Mouse (Mus musculus) limb, embryonic 11.5 days (tissue): ENCODE measurements around the gene Fn1. TPM values are rescaled to one million over a fixed set of nuclear protein-coding genes. Genes with fewer than 3 reads are reported as not detected.

Source experiments
- ATAC-seq: fragments of 200-750 bp; cut with Nextera tagmentation; 2 replicates; pipeline ENCODE4 v1.8.0; 2017; ENCODE audit warnings: low read depth; ENCODE audit not compliant: insufficient number of reproducible peaks, low FRiP score, low TSS enrichment
- DNase-seq: peaks from one replicate; pipeline ENCODE4 v3.0.0-alpha.2; 2015; ENCODE audit warnings: low spot score
- H3K27ac ChIP-seq: fragments of 300-500 bp; sonication (generic); replicated peaks from 2 replicates; pipeline ENCODE4 v1.5.1; 2014; ENCODE audit warnings: low read depth, mild to moderate bottlenecking, low read length
- H3K27me3 ChIP-seq: fragments of 300-500 bp; sonication (generic); 2 replicates; pipeline ENCODE4 v1.6.1; 2014; ENCODE audit warnings: mild to moderate bottlenecking, low read length, mixed read lengths; ENCODE audit not compliant: control insufficient read depth, insufficient read depth
- H3K36me3 ChIP-seq: fragments of 300-500 bp; sonication (generic); 2 replicates; pipeline ENCODE4 v1.6.1; 2014; ENCODE audit warnings: mild to moderate bottlenecking, low read length, moderate library complexity, mixed read lengths; ENCODE audit not compliant: control insufficient read depth, insufficient read depth
- H3K4me1 ChIP-seq: fragments of 300-500 bp; sonication (generic); 2 replicates; pipeline ENCODE4 v1.6.1; 2014; ENCODE audit warnings: low read length, mixed read lengths; ENCODE audit not compliant: control insufficient read depth, insufficient read depth
- H3K4me2 ChIP-seq: fragments of 300-500 bp; sonication (generic); 2 replicates; pipeline ENCODE4 v1.6.1; 2014; ENCODE audit warnings: low read depth, mild to moderate bottlenecking, moderate library complexity; ENCODE audit not compliant: severe bottlenecking
- H3K4me3 ChIP-seq: fragments of 300-500 bp; sonication (generic); 2 replicates; pipeline ENCODE4 v1.5.1; 2014; ENCODE audit warnings: low read depth, low read length
- H3K9ac ChIP-seq: fragments of 300-500 bp; sonication (generic); 2 replicates; pipeline ENCODE4 v1.6.1; 2014; ENCODE audit warnings: mild to moderate bottlenecking, low read length
- H3K9me3 ChIP-seq: fragments of 300-500 bp; sonication (generic); 2 replicates; pipeline ENCODE4 v1.6.1; 2016; ENCODE audit warnings: low read length; ENCODE audit not compliant: control insufficient read depth
- WGBS: fragments of 180-500 bp; shearing (Covaris S2); extraction: QIAGEN DNeasy Blood & Tissue Kit; methylation state at CpG from one replicate; pipeline ENCODE4 v1.1.7; 2014; 5-methylcytosine and 5-hydroxymethylcytosine counted together
- polyA plus RNA-seq: library from polyadenylated mRNA; unstranded; fragments of >200 nt; fragmentation: Nextera tagmentation; extraction: Ambion mirVana; gene quantifications from 2 replicates; pipeline ENCODE4 v1.2.1, GENCODE M21; 2014

Fn1 gene
- polyA plus RNA-seq, 1 experiment from 2014 or later: 157 TPM

DNA sequence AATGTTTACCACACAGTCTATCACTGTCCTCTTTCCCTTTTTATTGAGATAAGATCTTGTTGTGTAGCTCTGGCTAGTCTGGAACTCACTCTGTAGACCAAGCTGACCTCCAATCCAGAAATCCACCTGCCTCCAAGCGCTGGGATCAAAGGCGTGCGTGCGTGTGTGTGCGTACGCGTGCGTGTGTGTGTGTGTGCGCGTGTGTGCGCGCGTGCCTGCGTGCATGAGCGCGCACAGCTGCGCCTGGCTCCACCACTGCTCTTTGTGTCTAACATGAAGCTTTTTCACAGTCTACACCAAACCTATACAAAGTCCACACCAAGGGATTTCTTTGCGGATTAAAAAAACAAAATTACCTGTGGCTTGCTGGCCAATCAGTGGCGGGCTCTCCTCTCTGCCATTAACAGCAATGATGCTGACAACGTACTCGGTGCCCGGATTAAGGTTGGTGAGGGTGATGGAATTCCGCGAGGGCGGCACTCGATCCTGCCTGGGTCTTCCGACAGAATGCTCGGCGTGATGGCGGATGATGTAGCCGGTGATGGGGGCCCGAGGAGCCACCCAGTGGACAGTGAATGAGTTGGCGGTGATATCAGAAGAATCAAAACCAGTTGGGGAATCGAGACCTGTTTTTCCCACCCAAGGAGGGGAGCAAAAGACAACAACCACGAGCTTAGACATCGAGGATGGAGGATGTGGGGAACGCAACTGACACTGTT lies 43.8 kb downstream of the Fn1 start:
- no peak overlapping the region for H3K9ac ChIP-seq
- no peak overlapping the region for H3K27ac ChIP-seq
- H3K4me1 ChIP-seq: no peaks in the 10 kb centered on the region
- H3K9me3 ChIP-seq: no peaks in the 10 kb centered on the region
- 96% methylated on average over 37 of the region's 37 CpGs for WGBS
- H3K4me2 ChIP-seq: no peak overlapping the region
- no peak for ATAC-seq
- peaks cover 37% of the 10 kb centered on the region for H3K36me3 ChIP-seq
- DNase-seq: no peak
- no peak overlapping the region for H3K4me3 ChIP-seq
- H3K27me3 ChIP-seq: no peaks in the 10 kb centered on the region

DNA sequence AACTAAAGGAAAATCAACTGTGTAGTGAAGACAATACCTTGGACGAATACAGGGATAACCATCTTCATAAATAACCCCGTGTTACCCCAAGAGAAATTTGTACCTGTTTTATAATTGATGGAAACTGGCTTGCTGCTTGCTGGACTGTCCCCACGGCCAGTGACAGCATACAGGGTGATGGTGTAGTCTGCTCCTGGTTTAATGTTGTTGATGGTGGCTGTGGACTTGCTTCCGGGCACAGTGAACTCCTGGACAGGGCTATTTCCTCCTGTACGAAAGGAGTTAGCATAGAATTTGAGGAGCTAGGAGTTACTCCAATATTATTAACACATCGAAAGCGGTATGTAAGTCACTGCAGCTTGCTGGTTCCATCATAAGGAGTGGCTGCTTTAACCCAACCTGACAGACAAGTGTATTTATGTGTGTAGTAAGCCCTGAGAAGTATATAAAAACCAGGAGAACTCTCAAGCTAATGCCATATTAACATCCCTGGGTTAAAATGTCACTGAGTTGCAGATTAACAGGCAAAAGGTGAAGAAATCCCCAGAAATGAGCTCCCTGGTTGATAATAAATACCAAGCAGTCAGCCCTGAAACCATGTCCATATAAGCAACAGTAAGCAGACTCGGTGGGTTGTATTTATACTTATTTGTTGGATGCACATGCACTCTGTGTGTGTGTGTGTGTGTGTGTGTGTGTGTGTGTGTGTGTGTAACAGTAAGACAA lies 46.2 kb downstream of the Fn1 start:
- H3K36me3 ChIP-seq: peaks cover 34% of the 10 kb centered on the region
- no peak for ATAC-seq
- 94% methylated on average over 8 of the region's 8 CpGs for WGBS

DNA sequence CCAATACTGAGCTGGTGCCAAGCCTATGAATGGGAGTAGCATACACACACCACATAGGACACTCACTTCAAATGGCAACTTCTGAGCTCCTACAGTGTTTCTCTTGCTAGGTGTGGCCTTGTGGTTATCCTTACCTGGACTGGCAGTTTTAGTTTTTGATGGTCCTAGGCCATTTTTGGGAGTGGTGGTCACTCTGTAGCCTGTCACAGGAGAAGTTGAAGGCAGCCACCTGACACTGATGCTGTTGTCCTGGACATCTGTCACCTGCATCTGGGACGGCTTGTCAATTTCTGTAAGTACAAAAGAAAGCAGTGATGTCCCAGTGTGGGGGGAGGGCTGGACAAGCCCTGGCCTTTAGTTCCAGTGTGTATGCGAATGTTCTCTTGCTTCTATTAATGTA lies 47.2 kb downstream of the Fn1 start:
- Histone ChIP-seq H3K36me3 (peaks cover 34% of the 10 kb centered on the region), H3K4me2 (no peak overlapping the region), H3K4me3 (no peak overlapping the region), H3K9ac (no peak overlapping the region), H3K27me3 (no peaks in the 10 kb centered on the region), H3K4me1 (no peaks in the 10 kb centered on the region), H3K9me3 (no peaks in the 10 kb centered on the region), H3K27ac (no peak overlapping the region)
- DNase-seq: no peak
- 96% methylated on average over 2 of the region's 2 CpGs for WGBS
- ATAC-seq: no peak

More for the DNA sequence above, 46.2 kb downstream of the Fn1 start:
- Histone ChIP-seq H3K4me2 (no peak overlapping the region), H3K9ac (no peak overlapping the region), H3K9me3 (no peaks in the 10 kb centered on the region), H3K4me3 (no peak overlapping the region), H3K27me3 (no peaks in the 10 kb centered on the region), H3K4me1 (no peaks in the 10 kb centered on the region), H3K27ac (no peak overlapping the region)
- DNase-seq: no peak

DNA sequence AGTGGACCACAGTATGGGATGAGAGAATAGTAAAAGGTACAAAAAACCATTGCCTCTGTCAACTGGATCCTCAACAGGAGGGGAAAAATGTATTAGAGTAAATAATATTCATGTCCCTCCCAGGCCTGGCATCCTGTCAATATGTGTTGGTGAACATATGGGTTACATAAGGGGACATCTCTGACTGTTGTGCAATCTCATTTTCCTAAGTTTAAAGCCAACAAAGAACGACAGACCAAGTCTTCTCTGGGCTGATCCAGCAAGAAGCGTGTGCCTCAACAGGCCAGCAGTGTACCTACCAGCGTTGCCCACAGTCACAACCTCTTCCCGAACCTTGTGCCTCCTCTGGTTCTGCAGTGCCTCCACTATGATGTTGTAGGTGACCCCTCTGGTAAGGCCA lies 57.6 kb downstream of the Fn1 start:
- WGBS: 99% methylated on average over 4 of the region's 4 CpGs
- no peak for ATAC-seq
- Histone ChIP-seq H3K4me3 (no peak overlapping the region), H3K27me3 (no peaks in the 10 kb centered on the region), H3K27ac (no peak overlapping the region), H3K4me2 (no peak overlapping the region), H3K4me1 (no peaks in the 10 kb centered on the region), H3K9me3 (no peaks in the 10 kb centered on the region), H3K36me3 (peaks cover 30% of the 10 kb centered on the region), H3K9ac (no peak overlapping the region)
- DNase-seq: no peak

DNA sequence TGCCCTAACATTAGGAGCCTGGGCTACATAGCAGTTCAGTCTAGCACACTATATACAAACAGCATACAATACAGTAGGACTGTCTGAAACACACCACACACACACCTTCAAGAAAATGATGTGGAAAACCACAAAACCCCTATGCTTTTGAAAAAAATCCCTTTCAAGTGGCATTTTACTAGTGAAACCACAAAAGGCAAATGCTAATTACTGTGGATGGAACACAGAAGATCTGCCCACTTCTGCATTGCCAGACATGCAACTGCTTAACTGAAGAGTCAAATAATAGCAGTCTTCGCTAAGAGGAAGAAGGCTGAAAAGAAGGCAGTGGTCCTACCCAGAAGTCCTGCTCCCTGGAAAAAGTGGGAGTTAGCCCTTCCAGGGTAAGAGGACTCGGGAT lies 58.7 kb downstream of the Fn1 start:
- Histone ChIP-seq H3K4me3 (no peak overlapping the region), H3K9me3 (no peaks in the 10 kb centered on the region), H3K9ac (no peak overlapping the region), H3K4me2 (no peak overlapping the region), H3K4me1 (no peaks in the 10 kb centered on the region), H3K27ac (no peak overlapping the region), H3K36me3 (peaks cover 36% of the 10 kb centered on the region), H3K27me3 (no peaks in the 10 kb centered on the region)
- ATAC-seq (no peak), DNase-seq (no peak)
- 92% methylated on average over 2 of the region's 2 CpGs for WGBS

DNA sequence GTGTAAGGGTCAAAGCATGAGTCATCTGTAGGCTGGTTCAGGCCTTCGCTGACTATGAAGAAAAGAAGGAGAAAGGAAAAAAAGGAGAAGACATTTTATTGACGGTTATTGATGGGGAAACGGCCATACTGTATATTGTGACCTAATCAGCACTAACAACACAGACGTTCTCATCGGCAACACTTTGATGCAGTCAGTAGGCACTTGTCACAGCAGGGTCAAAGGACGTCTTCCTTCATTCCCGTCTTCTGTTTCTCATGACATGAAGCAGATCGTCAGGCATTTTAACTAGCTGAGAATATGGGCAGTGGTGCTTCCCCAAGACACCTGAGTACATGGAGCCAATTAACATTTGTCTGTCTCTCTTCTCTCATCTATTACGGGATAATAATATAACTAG lies 59.8 kb downstream of the Fn1 start:
- Histone ChIP-seq H3K9me3 (no peaks in the 10 kb centered on the region), H3K4me1 (no peaks in the 10 kb centered on the region), H3K36me3 (peaks cover 34% of the 10 kb centered on the region), H3K4me3 (no peak overlapping the region), H3K27ac (no peak overlapping the region), H3K4me2 (no peak overlapping the region), H3K9ac (no peak overlapping the region), H3K27me3 (no peaks in the 10 kb centered on the region)
- DNase-seq (no peak), ATAC-seq (no peak)
- WGBS: 92% methylated on average over 9 of the region's 9 CpGs

DNA sequence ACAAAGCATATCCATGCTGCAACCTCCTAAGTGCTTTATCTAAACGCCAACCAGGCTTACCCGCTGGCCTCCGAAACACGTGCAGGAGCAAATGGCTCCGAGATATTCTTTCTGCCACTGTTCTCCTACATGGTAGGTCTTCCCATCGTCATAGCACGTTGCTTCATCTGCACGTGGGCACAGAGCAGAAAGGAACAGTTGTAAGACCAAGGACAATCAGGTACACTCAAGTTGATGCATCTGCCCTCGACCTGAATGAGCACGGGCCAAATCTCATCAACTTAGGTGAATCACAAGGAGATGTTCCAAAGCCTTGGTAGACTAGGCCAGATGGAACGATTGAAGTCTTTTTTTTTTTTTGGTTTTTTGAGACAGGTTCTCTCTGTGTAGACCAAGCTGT lies 63.0 kb downstream of the Fn1 start:
- H3K4me2 ChIP-seq: no peak overlapping the region
- peaks cover 36% of the 10 kb centered on the region for H3K36me3 ChIP-seq
- H3K9me3 ChIP-seq: no peaks in the 10 kb centered on the region
- 96% methylated on average over 11 of the region's 11 CpGs for WGBS
- no peak overlapping the region for H3K27ac ChIP-seq
- ATAC-seq: no peak
- no peak overlapping the region for H3K4me3 ChIP-seq
- no peaks in the 10 kb centered on the region for H3K4me1 ChIP-seq
- H3K9ac ChIP-seq: no peak overlapping the region
- no peak for DNase-seq
- H3K27me3 ChIP-seq: no peaks in the 10 kb centered on the region

DNA sequence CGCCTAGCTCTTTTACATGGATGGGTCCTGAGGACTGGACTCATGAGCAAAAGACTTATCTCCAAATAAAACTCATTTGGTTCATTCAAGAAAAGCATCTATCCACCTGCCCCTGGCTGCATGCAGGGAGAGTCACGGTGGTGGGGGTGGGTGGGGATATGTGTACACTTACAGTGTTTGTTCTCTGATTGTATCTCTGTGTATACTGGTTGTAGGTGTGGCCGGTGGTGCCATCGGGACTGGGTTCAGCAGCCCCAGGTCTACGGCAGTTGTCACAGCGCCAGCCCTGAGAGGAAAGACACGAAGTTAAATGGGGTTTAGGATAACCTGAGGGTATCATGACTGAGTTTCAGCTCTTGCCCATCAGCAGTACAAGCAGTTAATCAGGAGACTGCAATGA lies 66.3 kb downstream of the Fn1 start:
- no peak for DNase-seq
- Histone ChIP-seq H3K4me2 (no peak overlapping the region), H3K9me3 (no peaks in the 10 kb centered on the region), H3K27ac (no peak overlapping the region), H3K36me3 (peaks cover 31% of the 10 kb centered on the region), H3K9ac (no peak overlapping the region), H3K27me3 (no peaks in the 10 kb centered on the region), H3K4me1 (no peaks in the 10 kb centered on the region), H3K4me3 (no peak overlapping the region)
- WGBS: 95% methylated on average over 7 of the region's 7 CpGs
- ATAC-seq: no peak
